Mouse (Mus musculus) embryonic facial prominence, embryonic 14.5 days (tissue): ENCODE measurements around the gene Tm9sf3. TPM values are rescaled to one million over a fixed set of nuclear protein-coding genes. Genes with fewer than 3 reads are reported as not detected.

ENCODE experiments used
- ATAC-seq: fragments of 200-750 bp; cut with Nextera tagmentation; 2 replicates; pipeline ENCODE4 v1.8.0; 2017; ENCODE audit warnings: low read depth, moderate number of reproducible peaks, moderate TSS enrichment
- DNase-seq: peaks from one replicate; pipeline ENCODE4 v3.0.0-alpha.2; 2015; ENCODE audit warnings: low spot score
- H3K27ac ChIP-seq: fragments of 300-500 bp; sonication (generic); replicated peaks from 2 replicates; pipeline ENCODE4 v1.5.1; 2014; ENCODE audit warnings: low read depth, mild to moderate bottlenecking, low read length, moderate library complexity
- H3K27me3 ChIP-seq: fragments of 300-500 bp; sonication (generic); replicated peaks from 2 replicates; pipeline ENCODE4 v1.6.1; 2014; ENCODE audit warnings: low read length; ENCODE audit not compliant: control insufficient read depth, insufficient read depth
- H3K36me3 ChIP-seq: fragments of 300-500 bp; sonication (generic); 2 replicates; pipeline ENCODE4 v1.6.1; 2014; ENCODE audit warnings: low read length, mixed read lengths; ENCODE audit not compliant: control insufficient read depth, insufficient read depth
- H3K4me1 ChIP-seq: fragments of 300-500 bp; sonication (generic); 2 replicates; pipeline ENCODE4 v1.6.1; 2014; ENCODE audit warnings: antibody characterized with exemption, low read length; ENCODE audit not compliant: control insufficient read depth, insufficient read depth
- H3K4me2 ChIP-seq: fragments of 300-500 bp; sonication (generic); 2 replicates; pipeline ENCODE4 v1.6.1; 2014; ENCODE audit warnings: low read depth, mild to moderate bottlenecking, low read length, moderate library complexity, mixed read lengths
- H3K4me3 ChIP-seq: fragments of 300-500 bp; sonication (generic); 2 replicates; pipeline ENCODE4 v1.5.1; 2014; ENCODE audit warnings: low read depth, mild to moderate bottlenecking, low read length
- H3K9ac ChIP-seq: fragments of 300-500 bp; sonication (generic); 2 replicates; pipeline ENCODE4 v1.6.1; 2014; ENCODE audit warnings: low read depth, mild to moderate bottlenecking, low read length, moderate library complexity, mixed read lengths
- H3K9me3 ChIP-seq: fragments of 300-500 bp; sonication (generic); 2 replicates; pipeline ENCODE4 v1.6.1; 2016; ENCODE audit warnings: low read length; ENCODE audit not compliant: control insufficient read depth
- WGBS: fragments of 180-500 bp; shearing (Covaris S2); extraction: QIAGEN DNeasy Blood & Tissue Kit; methylation state at CpG from one replicate; pipeline ENCODE4 v1.1.7; 2014; 5-methylcytosine and 5-hydroxymethylcytosine counted together
- polyA plus RNA-seq: library from polyadenylated mRNA; unstranded; fragments of >200 nt; fragmentation: Nextera tagmentation; extraction: Ambion mirVana; gene quantifications from 2 replicates; pipeline ENCODE4 v1.2.1, GENCODE M21; 2014

Gene Tm9sf3
- polyA plus RNA-seq, 1 experiment from 2014 or later, result 172 TPM

GRCm38 (mm10) chr19:41290952-41291619 lies 27.3 kb upstream of the Tm9sf3 start:
- no peak for DNase-seq

GRCm38 (mm10) chr19:41288568-41288967 lies 24.8 kb upstream of the Tm9sf3 start:
- no peaks in the 10 kb centered on the region for H3K27me3 ChIP-seq
- no peak overlapping the region for H3K27ac ChIP-seq
- no peak overlapping the region for H3K4me2 ChIP-seq
- no peaks in the 10 kb centered on the region for H3K9me3 ChIP-seq
- no peaks in the 10 kb centered on the region for H3K4me1 ChIP-seq
- H3K9ac ChIP-seq, result no peak overlapping the region
- DNase-seq, result no peak
- WGBS, result 71% methylated on average over 6 of the region's 6 CpGs
- H3K36me3 ChIP-seq, result no peaks in the 10 kb centered on the region
- ATAC-seq, result no peak
- H3K4me3 ChIP-seq, result no peak overlapping the region

More at GRCm38 (mm10) chr19:41290952-41291619, 27.3 kb upstream of the Tm9sf3 start:
- no peaks in the 10 kb centered on the region for H3K36me3 ChIP-seq
- H3K4me1 ChIP-seq, result no peaks in the 10 kb centered on the region
- WGBS, result 62% methylated on average over 5 of the region's 5 CpGs
- no peak overlapping the region for H3K27ac ChIP-seq
- no peak for ATAC-seq
- no peaks in the 10 kb centered on the region for H3K27me3 ChIP-seq
- H3K9ac ChIP-seq, result no peak overlapping the region
- H3K4me3 ChIP-seq, result no peak overlapping the region
- no peaks in the 10 kb centered on the region for H3K9me3 ChIP-seq
- no peak overlapping the region for H3K4me2 ChIP-seq

DNA sequence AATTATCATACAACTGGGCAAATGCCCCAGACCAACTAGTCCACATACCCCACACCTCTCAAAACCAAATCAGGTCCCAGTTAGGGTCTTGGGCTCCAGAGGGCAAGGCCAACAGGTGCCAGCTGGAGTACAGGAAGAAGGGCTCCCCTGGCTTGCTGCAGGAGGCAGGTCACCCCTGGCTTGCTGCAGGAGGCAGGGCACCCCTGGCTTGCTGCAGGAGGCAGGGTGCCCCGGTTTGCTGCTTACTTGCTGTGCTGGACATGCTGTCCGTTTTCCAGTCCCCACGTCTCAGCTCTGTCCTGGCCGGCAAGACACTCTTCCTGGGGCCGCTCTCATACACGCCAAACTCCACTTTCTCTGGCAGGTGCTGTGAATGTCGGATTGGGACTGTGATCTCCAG lies 23.4 kb upstream of the Tm9sf3 start:
- Histone ChIP-seq H3K4me3 (no peak overlapping the region), H3K4me1 (no peaks in the 10 kb centered on the region), H3K4me2 (no peak overlapping the region), H3K9me3 (no peaks in the 10 kb centered on the region), H3K27ac (no peak overlapping the region), H3K36me3 (no peaks in the 10 kb centered on the region), H3K27me3 (no peaks in the 10 kb centered on the region), H3K9ac (no peak overlapping the region)
- ATAC-seq (no peak), DNase-seq (no peak)
- WGBS, result 90% methylated on average over 7 of the region's 7 CpGs

DNA sequence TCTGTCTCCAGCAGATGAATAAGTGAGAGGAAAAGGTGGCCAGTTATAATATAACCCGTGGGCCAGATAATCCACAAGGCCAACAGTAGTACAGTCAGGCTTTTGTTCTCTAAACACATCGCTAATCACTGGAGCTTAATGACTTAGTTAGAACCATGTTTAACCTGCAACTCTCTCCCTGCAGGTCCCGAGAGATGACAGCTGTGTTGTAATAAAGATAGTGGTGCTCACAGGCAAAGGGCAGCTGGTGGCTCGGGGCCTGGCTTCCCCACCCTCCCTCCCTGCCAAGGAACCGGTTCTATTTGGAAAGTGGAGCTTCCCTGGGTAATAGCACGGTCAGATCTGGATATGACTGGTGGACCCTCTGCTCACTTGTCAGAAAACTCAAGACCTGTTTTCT lies 20.7 kb upstream of the Tm9sf3 start:
- H3K36me3 ChIP-seq, result no peaks in the 10 kb centered on the region
- no peak; the same call in 1 of the 2 replicates for ATAC-seq
- H3K4me3 ChIP-seq, result no peak overlapping the region
- no peak overlapping the region for H3K9ac ChIP-seq
- H3K4me2 ChIP-seq, result no peak overlapping the region
- DNase-seq, result peak; percentile 59
- 36% methylated on average over 6 of the region's 6 CpGs for WGBS
- no peak overlapping the region for H3K27ac ChIP-seq
- no peaks in the 10 kb centered on the region for H3K27me3 ChIP-seq
- no peaks in the 10 kb centered on the region for H3K4me1 ChIP-seq
- H3K9me3 ChIP-seq, result no peaks in the 10 kb centered on the region

DNA sequence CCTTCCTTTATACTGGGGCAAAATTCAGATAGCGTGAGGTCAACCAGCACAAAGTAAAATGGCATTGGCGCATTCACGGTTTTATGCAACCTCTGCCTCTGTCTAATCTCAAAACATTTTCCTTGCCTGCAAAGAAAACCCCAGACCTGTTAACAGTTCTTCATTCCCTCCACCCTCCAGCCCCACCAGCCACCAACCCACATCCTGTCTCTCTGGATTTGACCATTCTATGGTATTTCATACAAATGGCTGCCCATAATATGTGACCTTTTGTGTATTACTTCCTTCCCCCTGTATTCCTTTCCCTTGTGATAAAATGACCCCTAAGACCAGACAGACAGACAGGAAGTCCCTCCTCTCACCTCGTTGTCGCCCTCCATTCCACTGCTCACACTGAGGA lies 18.9 kb upstream of the Tm9sf3 start:
- H3K4me2 ChIP-seq, result no peak overlapping the region
- H3K4me1 ChIP-seq, result no peaks in the 10 kb centered on the region
- no peak for DNase-seq
- no peaks in the 10 kb centered on the region for H3K36me3 ChIP-seq
- no peak for ATAC-seq
- no peaks in the 10 kb centered on the region for H3K27me3 ChIP-seq
- H3K9me3 ChIP-seq, result no peaks in the 10 kb centered on the region
- no peak overlapping the region for H3K9ac ChIP-seq
- no peak overlapping the region for H3K4me3 ChIP-seq
- no peak overlapping the region for H3K27ac ChIP-seq
- WGBS, result 65% methylated on average over 5 of the region's 5 CpGs

GRCm38 (mm10) chr19:41282216-41282615 lies 18.4 kb upstream of the Tm9sf3 start:
- Histone ChIP-seq H3K27me3 (no peaks in the 10 kb centered on the region), H3K4me3 (no peak overlapping the region), H3K4me2 (no peak overlapping the region), H3K9ac (no peak overlapping the region), H3K36me3 (no peaks in the 10 kb centered on the region), H3K4me1 (no peaks in the 10 kb centered on the region), H3K9me3 (no peaks in the 10 kb centered on the region), H3K27ac (no peak overlapping the region)
- ATAC-seq (no peak), DNase-seq (no peak)
- whole genome bisulfite sequencing, result 91% methylated on average over 4 of the region's 4 CpGs

- no peaks in the 10 kb centered on the region for H3K9me3 ChIP-seq
- H3K27ac ChIP-seq, result no peak overlapping the region
- H3K4me3 ChIP-seq, result no peak overlapping the region
- DNase-seq (no peak), ATAC-seq (no peak)
- no peaks in the 10 kb centered on the region for H3K36me3 ChIP-seq
- WGBS, result 65% methylated on average over 8 of the region's 8 CpGs
- H3K4me2 ChIP-seq, result no peak overlapping the region
- no peaks in the 10 kb centered on the region for H3K27me3 ChIP-seq
- H3K4me1 ChIP-seq, result no peaks in the 10 kb centered on the region
- H3K9ac ChIP-seq, result no peak overlapping the region
These were observed 16.0 kb upstream of the Tm9sf3 start for GRCm38 (mm10) chr19:41279724-41280244.

GRCm38 (mm10) chr19:41278606-41279005 lies 14.8 kb upstream of the Tm9sf3 start:
- Histone ChIP-seq H3K36me3 (no peaks in the 10 kb centered on the region), H3K27ac (no peak overlapping the region), H3K9ac (no peak overlapping the region), H3K9me3 (no peaks in the 10 kb centered on the region), H3K4me2 (no peak overlapping the region), H3K27me3 (no peaks in the 10 kb centered on the region), H3K4me1 (no peaks in the 10 kb centered on the region), H3K4me3 (no peak overlapping the region)
- ATAC-seq (no peak), DNase-seq (no peak)
- 76% methylated on average over 7 of the region's 7 CpGs for WGBS

DNA sequence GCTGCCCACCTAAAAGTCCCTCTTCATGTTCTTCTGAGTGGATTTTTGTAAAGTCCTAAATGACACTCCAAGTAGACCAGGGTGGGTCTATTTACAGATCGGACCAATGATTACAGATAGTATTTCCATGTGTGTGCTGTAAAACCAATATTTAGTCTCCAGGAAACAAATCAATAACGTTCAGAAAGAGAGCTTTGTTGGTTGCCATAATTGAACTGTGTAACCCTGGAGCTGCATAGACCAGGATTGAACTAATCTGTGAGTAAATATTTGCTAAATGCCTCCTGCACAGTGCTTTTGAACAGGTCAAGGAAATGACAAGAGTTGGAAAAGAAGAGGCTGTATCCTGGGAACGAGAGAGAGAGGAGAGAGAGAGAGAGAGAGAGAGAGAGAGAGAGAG lies 11.8 kb upstream of the Tm9sf3 start:
- no peak overlapping the region for H3K9ac ChIP-seq
- no peaks in the 10 kb centered on the region for H3K9me3 ChIP-seq
- H3K4me2 ChIP-seq, result no peak overlapping the region
- WGBS, result 63% methylated on average over 3 of the region's 3 CpGs
- DNase-seq (no peak), ATAC-seq (no peak)
- H3K27ac ChIP-seq, result no peak overlapping the region
- H3K4me3 ChIP-seq, result no peak overlapping the region
- H3K4me1 ChIP-seq, result no peaks in the 10 kb centered on the region
- H3K27me3 ChIP-seq, result no peaks in the 10 kb centered on the region
- H3K36me3 ChIP-seq, result no peaks in the 10 kb centered on the region
